Mouse (Mus musculus) cortical plate, adult 2 months (tissue): Measurements from ENCODE around the gene Eif2b4. TPM values are rescaled to one million over a fixed set of nuclear protein-coding genes. Genes with fewer than 3 reads are reported as not detected.

ENCODE experiments used
- H3K27ac ChIP-seq: fragments of 200-500 bp; 2 replicates; pipeline ENCODE4 v1.5.1; 2012; ENCODE audit warnings: low read length, control low read depth, inconsistent platforms; ENCODE audit not compliant: insufficient read depth
- H3K4me1 ChIP-seq: fragments of 200-500 bp; 2 replicates; pipeline ENCODE4 v1.6.1; 2011; ENCODE audit warnings: low read length; ENCODE audit not compliant: control insufficient read depth, insufficient read depth
- H3K4me3 ChIP-seq: fragments of 200-500 bp; 2 replicates; pipeline ENCODE4 v1.5.1; 2011; ENCODE audit warnings: mild to moderate bottlenecking, low read length, control low read depth; ENCODE audit not compliant: insufficient read depth
- CTCF ChIP-seq: fragments of 200-500 bp; IDR thresholded peaks from 2 replicates; pipeline ENCODE4 v1.5.1; 2011; ENCODE audit warnings: mild to moderate bottlenecking, control low read depth, low read length; ENCODE audit not compliant: insufficient read depth; ENCODE audit errors: extremely low read depth
- POLR2A ChIP-seq: fragments of 200-500 bp; IDR thresholded peaks from 2 replicates; pipeline ENCODE4 v1.6.1; 2011; ENCODE audit warnings: mild to moderate bottlenecking, low read length, control low read depth; ENCODE audit not compliant: insufficient read depth; ENCODE audit errors: extremely low read depth
- polyA plus RNA-seq: library from polyadenylated mRNA; depleted of rRNA; stranded (reverse); fragments of >200 nt; gene quantifications from 2 replicates; pipeline ENCODE4 v1.2.3, GENCODE M21; 2012; rRNA removed

Eif2b4 gene
- 62.7 and 66.2 TPM in 2 replicates for polyA plus RNA-seq

- Histone ChIP-seq H3K4me3 (peak within 1 kb of the TSS; percentile 71), H3K27ac (peak within 1 kb of the TSS; percentile 26), H3K4me1 (peaks cover 4% of the 10 kb centered on the region)
- TF ChIP-seq CTCF (0 out of 2 replicates have a peak, but pooled peaks have one; percentile 12), POLR2A (peak; percentile 86)
Measured at GRCm38 (mm10) chr5:31192939-31193630, at the start of gene Eif2b4, which contains the start of gene Snx17. TSS of gene Eif2b4 (minus strand) at chr5:31193430. TSS of gene Snx17 (plus strand) at chr5:31193227.

DNA sequence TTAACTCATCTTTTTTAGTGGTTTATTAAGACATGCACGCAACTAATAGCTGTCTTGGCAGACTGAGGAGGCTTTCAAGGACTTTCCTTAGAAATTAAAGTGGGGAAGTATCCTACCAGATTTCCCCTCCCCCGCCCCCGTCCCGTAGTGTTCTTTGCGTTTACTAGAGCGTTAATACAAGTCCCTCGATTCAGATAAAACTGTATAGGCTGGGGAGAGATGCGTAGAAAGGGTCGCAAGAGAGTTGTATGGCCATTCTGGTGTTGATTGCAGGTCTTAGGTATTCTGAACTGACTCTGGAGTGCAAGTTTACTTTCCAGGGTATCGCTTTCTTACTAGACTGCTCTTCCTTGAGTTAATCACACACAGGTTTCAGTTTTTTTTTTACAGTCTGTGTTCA lies 49.0 kb upstream of the Eif2b4 start:
- TF ChIP-seq CTCF: no peak
- no peak for TF ChIP-seq POLR2A
- Histone ChIP-seq H3K4me1 (peaks cover 2% of the 10 kb centered on the region; the same call in 1 of the 2 replicates), H3K4me3 (peak overlapping the region; percentile 42; the same call in 1 of the 2 replicates), H3K27ac (no peak overlapping the region)

GRCm38 (mm10) chr5:31241522-31242034 lies 48.3 kb upstream of the Eif2b4 start:
- H3K27ac ChIP-seq: no peak overlapping the region
- peak overlapping the region; percentile 42 for H3K4me3 ChIP-seq
- TF ChIP-seq POLR2A (no peak), CTCF (no peak)

DNA sequence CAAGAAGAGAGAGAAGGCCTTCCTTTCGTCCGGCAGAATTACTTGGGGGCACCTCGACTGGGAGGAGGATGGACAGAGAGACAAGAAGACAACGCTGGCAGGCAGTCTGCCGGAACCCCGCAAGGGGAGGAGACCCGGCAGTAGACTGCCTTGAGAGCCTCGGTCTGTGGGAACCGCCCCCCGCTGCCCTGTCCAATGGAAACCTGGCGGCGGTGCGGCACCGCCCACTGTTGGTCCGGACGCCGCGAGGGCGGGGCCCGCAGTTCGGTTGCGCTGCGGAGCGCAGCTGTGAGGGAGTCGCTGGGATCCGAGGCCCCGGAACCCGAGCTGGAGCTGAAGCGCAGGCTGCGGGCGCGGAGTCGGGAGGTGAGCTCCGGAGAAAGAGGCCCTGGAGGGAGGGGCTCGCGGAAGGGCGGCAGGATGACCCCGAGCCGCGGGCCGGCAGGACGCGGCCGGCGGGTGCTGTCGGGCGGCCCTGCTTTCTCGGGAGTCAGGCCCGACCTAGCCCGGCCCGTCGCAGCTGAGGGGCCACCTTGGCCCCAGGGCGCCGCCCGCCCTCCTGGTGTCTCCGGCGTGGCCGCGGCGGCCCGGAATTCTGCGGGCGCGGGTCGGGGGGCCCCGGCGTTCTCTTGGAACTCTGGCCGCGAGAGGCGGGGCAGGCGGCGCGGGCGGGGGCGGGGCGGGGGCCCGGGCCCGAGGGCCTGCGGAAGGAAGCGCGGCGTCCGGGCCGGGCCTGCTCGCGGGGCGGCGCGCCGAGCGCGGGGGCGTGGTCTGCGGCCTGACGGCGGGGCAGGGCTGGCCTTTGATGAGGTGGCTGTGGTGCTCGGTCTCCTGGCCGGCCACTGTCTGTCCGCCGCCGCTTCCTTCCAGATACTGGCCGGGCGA lies 47.6 kb upstream of the Eif2b4 start, which contains the start of the genes Nrbp1 and Gm9970:
TSS of gene Nrbp1 (plus strand) at position 228 of the 885 bp plus-strand sequence.
TSS of gene Gm9970 (minus strand) at position 596 of the 885 bp plus-strand sequence.
- TF ChIP-seq POLR2A (peak; percentile 88), CTCF (no peak)
- Histone ChIP-seq H3K4me1 (peaks cover 2% of the 10 kb centered on the region; the same call in 1 of the 2 replicates), H3K27ac (peak within 1 kb of the TSS; percentile 90), H3K4me3 (peak within 1 kb of the TSS; percentile 42)

More at GRCm38 (mm10) chr5:31241522-31242034, 48.3 kb upstream of the Eif2b4 start:
- H3K4me1 ChIP-seq: peaks cover 2% of the 10 kb centered on the region; the same call in 1 of the 2 replicates

DNA sequence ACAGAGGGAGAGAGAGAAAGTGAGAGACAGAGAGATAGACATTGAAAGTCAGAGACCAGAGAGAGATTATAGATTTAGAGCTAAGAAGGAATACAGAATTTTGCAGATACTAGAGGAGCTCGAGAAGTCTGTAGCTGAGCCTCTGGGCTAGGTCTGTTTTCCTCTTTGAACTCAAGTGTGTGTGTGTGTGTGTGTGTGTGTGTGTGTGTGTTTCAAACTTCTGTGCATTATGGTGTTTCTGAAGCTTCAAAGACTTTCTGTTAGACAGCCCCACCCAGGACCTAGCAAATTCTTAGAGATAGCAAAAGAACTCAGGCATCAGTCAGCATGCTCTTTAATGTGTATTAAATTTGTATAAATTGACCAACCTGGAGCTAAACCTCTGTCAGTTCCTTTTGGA lies 33.4 kb upstream of the Eif2b4 start:
- no peak overlapping the region for H3K27ac ChIP-seq
- TF ChIP-seq CTCF (no peak), POLR2A (no peak)
- H3K4me1 ChIP-seq: no peaks in the 10 kb centered on the region
- H3K4me3 ChIP-seq: no peak overlapping the region

- 0 out of 2 replicates have a peak, but pooled peaks cover 1% of the 10 kb centered on the region for H3K4me1 ChIP-seq
- no peak overlapping the region for H3K27ac ChIP-seq
- no peak overlapping the region for H3K4me3 ChIP-seq
- no peak for TF ChIP-seq POLR2A
- no peak for TF ChIP-seq CTCF
Measured at GRCm38 (mm10) chr5:31222696-31223095, 29.5 kb upstream of the Eif2b4 start.

DNA sequence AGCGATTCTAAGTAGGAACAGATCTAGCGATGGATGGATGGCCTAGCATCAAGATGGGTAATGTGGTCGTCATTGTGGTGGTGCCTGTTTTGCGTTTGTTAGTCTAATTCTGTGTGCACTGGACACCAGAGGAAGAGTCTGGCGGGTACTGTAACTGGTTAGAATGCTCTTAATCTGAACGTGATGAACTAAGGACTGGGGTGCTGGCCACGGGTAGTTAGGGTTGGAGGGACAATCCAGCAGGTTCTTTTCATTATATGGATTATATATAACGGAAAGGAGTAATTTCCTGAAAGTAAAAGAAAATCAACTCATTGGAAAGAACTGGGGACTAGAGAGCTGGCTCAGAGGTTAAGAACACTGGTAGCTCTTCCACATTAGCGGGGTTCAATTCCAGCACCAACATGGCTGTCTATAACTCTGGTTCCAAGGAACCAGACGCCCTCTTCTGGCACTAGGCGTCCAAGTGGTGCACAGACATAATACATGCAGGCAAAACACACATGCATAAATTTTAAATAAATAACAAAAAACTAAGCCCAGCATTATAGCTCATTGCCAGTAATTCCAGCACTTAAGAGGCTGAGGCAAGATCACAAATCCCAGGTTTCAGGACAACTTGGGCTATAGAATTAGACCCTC lies 28.2 kb upstream of the Eif2b4 start:
- Histone ChIP-seq H3K4me1 (0 out of 2 replicates have a peak, but pooled peaks cover 1% of the 10 kb centered on the region), H3K27ac (peak overlapping the region; percentile 4)
- TF ChIP-seq CTCF: peak; percentile 29; the same call in 1 of the 2 replicates
- no peak for TF ChIP-seq POLR2A

DNA sequence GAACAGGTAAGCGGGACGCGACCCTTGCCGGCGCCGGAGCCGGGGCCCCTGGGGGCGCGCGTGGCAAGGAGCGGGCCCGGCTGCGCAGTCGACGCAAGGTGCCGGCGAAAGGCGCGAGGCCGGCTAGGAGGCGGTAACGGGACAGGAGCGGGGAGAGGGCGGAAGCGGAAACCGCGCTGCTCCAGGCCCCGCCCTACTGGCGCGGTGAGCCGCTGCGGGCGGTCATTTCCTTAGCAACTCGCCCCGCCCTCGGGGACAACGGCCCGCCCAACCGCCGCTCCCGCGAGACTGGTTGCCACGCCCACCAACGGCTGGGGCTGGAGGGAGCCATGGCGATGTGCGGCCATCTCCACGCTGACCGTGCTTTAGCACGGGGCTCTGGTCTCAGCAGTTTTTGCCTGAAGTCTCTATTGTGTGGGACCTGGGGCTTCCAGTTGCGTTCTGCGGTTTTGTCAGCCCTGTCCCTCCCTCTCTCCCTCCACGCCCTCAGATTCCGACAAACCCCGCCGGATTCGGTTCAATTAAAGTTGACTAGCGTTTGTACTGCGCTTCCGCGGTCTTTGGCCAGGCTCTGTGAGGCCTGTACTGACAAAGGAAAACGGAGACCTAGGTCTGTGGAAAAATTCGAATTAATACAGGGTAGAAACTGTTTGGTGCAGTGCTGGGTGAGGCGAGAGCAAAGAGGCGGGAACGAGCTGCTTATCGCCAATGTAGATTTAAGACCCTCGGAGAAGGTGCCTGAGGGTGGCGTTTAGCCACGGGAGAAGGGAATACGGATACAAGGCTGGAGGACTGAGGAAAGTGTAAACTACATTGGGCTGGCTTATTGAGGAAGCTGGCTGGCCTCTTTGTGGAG lies 27.4 kb upstream of the Eif2b4 start, which contains the start of gene Ppm1g:
TSS of gene Ppm1g (minus strand) at position 240 of the 856 bp plus-strand sequence.
- H3K4me3 ChIP-seq: peak within 1 kb of the TSS; percentile 76
- H3K4me1 ChIP-seq: 0 out of 2 replicates have a peak, but pooled peaks cover 1% of the 10 kb centered on the region
- H3K27ac ChIP-seq: peak within 1 kb of the TSS; percentile 88
- TF ChIP-seq CTCF: no peak
- peak; percentile 96 for TF ChIP-seq POLR2A

More for the DNA sequence above, 28.2 kb upstream of the Eif2b4 start:
- H3K4me3 ChIP-seq: peak overlapping the region; percentile 76
